Mouse (Mus musculus) intestine, embryonic 16.5 days (tissue): ENCODE results near the gene Chd2. TPM values are rescaled to one million over a fixed set of nuclear protein-coding genes. Genes with fewer than 3 reads are reported as not detected.

ENCODE experiments used
- ATAC-seq: fragments of 200-750 bp; cut with Nextera tagmentation; 2 replicates; pipeline ENCODE4 v1.8.0; 2017; ENCODE audit warnings: moderate TSS enrichment, moderate library complexity
- H3K27ac ChIP-seq: fragments of 300-500 bp; sonication (generic); 2 replicates; pipeline ENCODE4 v1.5.1; 2014; ENCODE audit warnings: mild to moderate bottlenecking, low read length
- H3K27me3 ChIP-seq: fragments of 300-500 bp; sonication (generic); replicated peaks from 2 replicates; pipeline ENCODE4 v1.6.1; 2014; ENCODE audit warnings: low read length, control low read depth, mixed read lengths; ENCODE audit not compliant: control insufficient read depth, insufficient read depth
- H3K36me3 ChIP-seq: fragments of 300-500 bp; sonication (generic); 2 replicates; pipeline ENCODE4 v1.6.1; 2014; ENCODE audit warnings: low read length, control low read depth; ENCODE audit not compliant: control insufficient read depth, insufficient read depth
- H3K4me1 ChIP-seq: fragments of 300-500 bp; sonication (generic); 2 replicates; pipeline ENCODE4 v1.6.1; 2014; ENCODE audit warnings: low read length, control low read depth, mixed read lengths; ENCODE audit not compliant: control insufficient read depth, insufficient read depth
- H3K4me2 ChIP-seq: fragments of 300-500 bp; sonication (generic); 2 replicates; pipeline ENCODE4 v1.6.1; 2014; ENCODE audit warnings: low read depth, low read length, control low read depth
- H3K4me3 ChIP-seq: fragments of 300-500 bp; sonication (generic); 2 replicates; pipeline ENCODE4 v1.5.1; 2014; ENCODE audit warnings: mild to moderate bottlenecking, low read length
- H3K9ac ChIP-seq: fragments of 300-500 bp; sonication (generic); 2 replicates; pipeline ENCODE4 v1.6.1; 2014; ENCODE audit warnings: low read depth, low read length
- H3K9me3 ChIP-seq: fragments of 300-500 bp; sonication (generic); 2 replicates; pipeline ENCODE4 v1.6.1; 2016; ENCODE audit warnings: low read length, control low read depth; ENCODE audit not compliant: control insufficient read depth
- whole genome bisulfite sequencing: fragments of 180-500 bp; shearing (Covaris S2); extraction: QIAGEN DNeasy Blood & Tissue Kit; methylation state at CpG from one replicate; pipeline ENCODE4 v1.1.7; 2014; 5-methylcytosine and 5-hydroxymethylcytosine counted together
- polyA plus RNA-seq: library from polyadenylated mRNA; unstranded; fragments of >200 nt; fragmentation: Nextera tagmentation; extraction: Ambion mirVana; gene quantifications from 2 replicates; pipeline ENCODE4 v1.2.1, GENCODE M21; 2015

Chd2 gene
- polyA plus RNA-seq, 1 experiment from 2014 or later: 40.1 TPM

DNA sequence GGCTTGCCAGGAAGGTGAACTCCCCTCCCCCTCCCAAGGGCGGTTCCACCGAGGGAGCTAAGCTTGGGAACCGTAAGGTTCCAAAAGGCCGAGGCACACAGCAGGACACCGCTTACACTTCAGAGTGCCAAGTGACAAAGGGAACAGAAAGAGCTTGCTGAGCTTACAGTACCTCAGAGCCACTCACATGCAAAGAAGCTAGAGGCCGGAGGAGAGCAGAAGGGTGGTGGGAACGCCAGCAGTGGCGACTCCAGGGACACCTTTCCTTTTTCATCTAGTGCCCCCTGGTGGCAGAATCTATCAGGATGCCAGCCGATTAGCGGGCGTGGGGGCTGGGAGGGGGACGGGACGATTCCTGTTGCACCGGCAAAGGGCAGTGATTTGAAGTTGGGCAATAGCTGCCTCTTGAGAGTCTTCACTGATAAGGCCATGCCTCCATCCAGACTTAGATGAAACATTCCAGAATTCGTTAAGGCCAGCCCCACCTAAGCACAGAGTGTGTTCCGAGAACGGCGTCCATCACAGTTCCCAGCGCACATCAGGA is 142.1 kb downstream of the Chd2 start:
- H3K36me3 ChIP-seq: no peaks in the 10 kb centered on the region
- no peak overlapping the region for H3K27ac ChIP-seq
- no peaks in the 10 kb centered on the region for H3K9me3 ChIP-seq
- peaks cover 35% of the 10 kb centered on the region for H3K4me1 ChIP-seq
- no peaks in the 10 kb centered on the region for H3K27me3 ChIP-seq
- peak; percentile 65 for ATAC-seq
- peak overlapping the region; percentile 39 for H3K4me3 ChIP-seq
- peak overlapping the region; percentile 47; the same call in 1 of the 2 replicates for H3K9ac ChIP-seq
- peak overlapping the region; percentile 67 for H3K4me2 ChIP-seq
- 7% methylated on average over 19 of the region's 19 CpGs for WGBS

DNA sequence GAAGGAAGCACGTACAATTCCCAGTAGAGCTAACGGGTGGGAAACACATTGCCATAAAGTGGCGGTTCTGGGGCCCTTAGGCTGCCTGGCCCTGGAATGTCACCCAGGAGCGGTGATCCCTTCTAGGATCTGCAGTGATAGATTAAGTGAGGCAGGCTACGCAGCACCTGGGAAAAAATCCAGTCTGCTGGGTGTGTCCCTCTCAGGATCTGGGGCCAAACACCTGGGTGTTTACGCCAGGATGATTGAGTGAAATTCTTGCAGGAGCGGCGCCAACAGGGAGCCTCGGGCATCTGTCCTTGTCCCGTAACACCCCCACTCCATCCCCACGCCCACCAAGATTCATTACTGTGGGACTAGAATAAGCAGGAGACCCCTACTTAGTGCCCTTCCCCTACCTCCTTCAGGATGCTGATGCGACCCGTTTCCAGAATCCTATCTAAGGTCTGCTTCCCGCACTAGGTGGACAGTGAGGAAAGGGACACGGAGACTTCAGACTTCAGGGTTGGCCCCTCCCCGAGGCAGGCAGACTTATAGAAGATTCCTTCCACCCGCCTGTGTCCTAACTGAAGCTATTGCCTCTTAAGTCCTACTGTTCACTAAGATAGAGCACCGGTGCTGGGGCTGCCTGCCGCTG is 142.7 kb downstream of the Chd2 start:
- Histone ChIP-seq H3K36me3 (no peaks in the 10 kb centered on the region), H3K9me3 (no peaks in the 10 kb centered on the region), H3K27me3 (no peaks in the 10 kb centered on the region), H3K9ac (peak overlapping the region; percentile 47; the same call in 1 of the 2 replicates), H3K4me3 (peak overlapping the region; percentile 39), H3K4me2 (peak overlapping the region; percentile 67), H3K4me1 (peaks cover 35% of the 10 kb centered on the region), H3K27ac (no peak overlapping the region)
- WGBS: 17% methylated on average over 19 of the region's 19 CpGs
- peak; percentile 26 for ATAC-seq

DNA sequence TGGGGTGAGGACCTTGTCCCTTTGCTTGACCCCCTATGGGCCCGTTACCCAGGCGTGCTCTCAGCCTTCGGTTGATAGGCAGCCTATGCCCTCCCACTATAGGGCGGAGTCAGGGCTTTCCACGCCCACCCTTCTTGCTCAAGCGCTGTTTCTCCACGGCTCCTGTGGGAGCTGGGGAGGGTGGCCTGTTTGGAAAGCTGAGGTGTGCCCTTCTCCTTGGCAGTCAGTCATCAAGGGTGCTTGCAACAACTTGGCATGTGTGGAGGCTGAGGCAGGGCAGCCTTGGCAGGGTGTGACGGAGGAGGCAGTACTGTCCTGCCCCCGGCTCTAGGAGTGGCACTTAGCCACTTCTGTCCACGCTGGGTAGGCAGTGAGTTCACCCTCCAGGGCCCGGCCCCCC is 143.3 kb downstream of the Chd2 start:
- no peaks in the 10 kb centered on the region for H3K9me3 ChIP-seq
- H3K9ac ChIP-seq: no peak overlapping the region
- no peaks in the 10 kb centered on the region for H3K36me3 ChIP-seq
- H3K27ac ChIP-seq: no peak overlapping the region
- peak overlapping the region; percentile 25; the same call in 1 of the 2 replicates for H3K4me3 ChIP-seq
- WGBS: 11% methylated on average over 11 of the region's 11 CpGs
- H3K4me2 ChIP-seq: peak overlapping the region; percentile 67
- peaks cover 35% of the 10 kb centered on the region for H3K4me1 ChIP-seq
- ATAC-seq: peak; percentile 62
- no peaks in the 10 kb centered on the region for H3K27me3 ChIP-seq

DNA sequence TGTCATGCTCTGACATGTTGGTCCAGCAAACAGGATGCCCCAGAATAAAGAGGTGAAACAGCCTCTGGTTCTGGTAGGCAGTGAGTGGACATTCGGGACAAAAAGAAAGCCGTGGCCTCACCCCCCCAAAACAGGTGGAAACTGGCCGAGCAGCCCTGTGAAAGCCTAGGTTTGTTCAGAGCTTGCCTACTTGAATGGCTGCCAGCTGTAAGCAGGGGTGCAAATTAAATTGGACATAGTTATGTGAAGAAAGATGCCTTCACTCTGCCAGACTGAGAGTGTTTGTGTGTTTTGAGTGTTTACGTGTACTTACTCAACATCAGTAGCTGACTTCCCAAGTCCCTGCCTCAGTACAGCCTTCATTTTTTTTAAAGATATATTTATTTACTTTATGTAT is 147.6 kb downstream of the Chd2 start:
- H3K4me1 ChIP-seq: peaks cover 35% of the 10 kb centered on the region
- no peaks in the 10 kb centered on the region for H3K9me3 ChIP-seq
- no peak for ATAC-seq

DNA sequence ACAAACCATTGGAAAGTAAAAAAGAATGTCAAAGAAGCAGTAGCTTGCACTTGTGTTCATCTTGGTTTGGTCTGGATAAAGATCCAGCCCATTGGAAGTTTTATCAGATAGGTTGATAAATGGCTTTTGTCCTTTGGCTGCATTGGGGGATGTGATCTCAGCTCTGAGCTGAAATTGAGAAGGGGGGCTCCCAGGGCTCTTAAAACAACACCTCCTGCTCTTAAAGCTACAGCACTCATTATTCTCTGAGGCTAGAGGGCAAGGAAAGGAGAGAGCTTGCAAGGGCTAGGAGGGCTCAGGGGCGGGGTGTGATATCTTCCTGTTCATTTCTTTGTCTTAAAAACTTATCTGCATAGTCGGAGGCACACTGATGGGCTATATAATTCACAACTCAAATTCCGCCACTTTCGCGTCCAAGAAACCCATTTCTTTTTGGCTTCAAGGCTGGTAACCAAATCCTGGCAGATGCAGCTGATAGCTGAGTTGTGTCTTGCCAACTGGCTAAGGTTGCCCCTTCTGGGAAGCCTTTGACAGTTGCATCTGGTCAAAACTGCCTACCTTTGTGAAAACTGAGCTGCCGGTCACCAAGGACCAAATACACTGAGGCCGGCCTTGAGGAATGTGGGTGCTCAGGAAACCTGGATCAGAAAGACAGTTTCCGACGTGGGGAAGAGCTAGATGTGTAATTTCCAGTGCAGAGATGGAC is 148.2 kb downstream of the Chd2 start:
- H3K27me3 ChIP-seq: peaks cover 6% of the 10 kb centered on the region; the same call in 1 of the 2 replicates
- peaks cover 29% of the 10 kb centered on the region for H3K4me1 ChIP-seq
- WGBS: 54% methylated on average over 9 of the region's 9 CpGs
- no peak for ATAC-seq
- H3K9ac ChIP-seq: 0 out of 2 replicates have a peak overlapping the region, but pooled peaks have one; percentile 45
- H3K27ac ChIP-seq: no peak overlapping the region
- H3K4me2 ChIP-seq: peak overlapping the region; percentile 87
- H3K36me3 ChIP-seq: no peaks in the 10 kb centered on the region
- peak overlapping the region; percentile 69 for H3K4me3 ChIP-seq
- no peaks in the 10 kb centered on the region for H3K9me3 ChIP-seq

More for the DNA sequence above, 147.6 kb downstream of the Chd2 start:
- H3K4me2 ChIP-seq: peak overlapping the region; percentile 87; the same call in 1 of the 2 replicates
- H3K36me3 ChIP-seq: no peaks in the 10 kb centered on the region
- H3K27ac ChIP-seq: no peak overlapping the region
- H3K27me3 ChIP-seq: peaks cover 6% of the 10 kb centered on the region; the same call in 1 of the 2 replicates
- WGBS: 68% methylated on average over 4 of the region's 4 CpGs
- no peak overlapping the region for H3K4me3 ChIP-seq
- 0 out of 2 replicates have a peak overlapping the region, but pooled peaks have one; percentile 45 for H3K9ac ChIP-seq

DNA sequence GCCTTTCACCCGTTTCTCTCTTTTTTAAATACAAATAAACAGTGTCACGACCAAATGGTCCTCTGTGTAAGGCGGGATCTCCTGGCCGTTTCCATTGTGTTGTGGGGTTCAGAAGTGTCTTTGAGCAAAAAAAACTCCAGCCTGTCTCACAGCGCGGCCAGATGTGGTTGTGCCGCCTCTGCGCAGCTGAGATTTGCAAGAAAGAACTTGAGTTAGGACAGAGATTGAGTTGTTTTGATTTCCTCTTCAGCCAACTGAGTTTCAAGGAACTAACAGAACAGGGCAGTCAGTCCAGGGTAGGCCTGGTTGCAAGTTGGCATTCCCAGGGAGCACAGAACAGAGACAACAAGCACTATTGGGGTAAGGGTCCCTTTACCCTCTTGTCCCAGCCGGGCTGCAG is 149.3 kb downstream of the Chd2 start:
- Histone ChIP-seq H3K4me2 (peak overlapping the region; percentile 87), H3K4me1 (peaks cover 19% of the 10 kb centered on the region), H3K27me3 (peaks cover 6% of the 10 kb centered on the region; the same call in 1 of the 2 replicates), H3K36me3 (no peaks in the 10 kb centered on the region), H3K27ac (peak overlapping the region; percentile 69), H3K9ac (peak overlapping the region; percentile 81), H3K9me3 (no peaks in the 10 kb centered on the region), H3K4me3 (peak overlapping the region; percentile 69)
- 7% methylated on average over 9 of the region's 9 CpGs for WGBS
- no peak for ATAC-seq

GRCm38 (mm10) chr7:73391518-73392321 is 149.9 kb downstream of the Chd2 start:
- no peaks in the 10 kb centered on the region for H3K9me3 ChIP-seq
- peaks cover 6% of the 10 kb centered on the region; the same call in 1 of the 2 replicates for H3K27me3 ChIP-seq
- peak overlapping the region; percentile 69 for H3K4me3 ChIP-seq
- peak overlapping the region; percentile 87 for H3K4me2 ChIP-seq
- H3K27ac ChIP-seq: peak overlapping the region; percentile 69
- under 1% methylated on average over 39 of the region's 39 CpGs for WGBS
- H3K4me1 ChIP-seq: peaks cover 19% of the 10 kb centered on the region
- ATAC-seq: no peak; the same call in 1 of the 2 replicates
- peak overlapping the region; percentile 81 for H3K9ac ChIP-seq
- H3K36me3 ChIP-seq: no peaks in the 10 kb centered on the region

GRCm38 (mm10) chr7:73391002-73391517 is 150.6 kb downstream of the Chd2 start:
- Histone ChIP-seq H3K9ac (peak overlapping the region; percentile 81), H3K4me3 (peak overlapping the region; percentile 69)
- under 1% methylated on average over 28 of the region's 42 CpGs for WGBS

More at GRCm38 (mm10) chr7:73391002-73391517, 150.6 kb downstream of the Chd2 start:
- H3K9me3 ChIP-seq: no peaks in the 10 kb centered on the region
- peaks cover 6% of the 10 kb centered on the region; the same call in 1 of the 2 replicates for H3K27me3 ChIP-seq
- no peaks in the 10 kb centered on the region for H3K36me3 ChIP-seq
- peaks cover 19% of the 10 kb centered on the region for H3K4me1 ChIP-seq
- peak; percentile 93 for ATAC-seq
- H3K4me2 ChIP-seq: peak overlapping the region; percentile 87
- H3K27ac ChIP-seq: peak overlapping the region; percentile 69
